Mouse (Mus musculus): ENCODE measurements at regions not wholly inside any gene's neighbourhood (a gene's known extent, or its start where the extent isn't known, plus 50 kb on each side); places are given as distances from the start of the nearest gene placed in this dataset.

- in situ Hi-C loops (cut with MboI; ENCODE audit: low sequenced_read_pairs in 2 of 2, unreplicated experiment in 2 of 2), result no loop called here
- H3K9me3 ChIP-seq (ENCODE audit: control insufficient read depth, insufficient read depth, low read depth, low read length), result no peaks in the 10 kb centered on the region
- no peak overlapping the region for H3K4me3 ChIP-seq (ENCODE audit: insufficient read depth in 1 of 2, low read depth in 1 of 2, low read length in 2 of 2, poor library complexity in 1 of 2, severe bottlenecking in 1 of 2)
- no peaks in the 10 kb centered on the region for H3K4me1 ChIP-seq (ENCODE audit: control insufficient read depth in 2 of 2, insufficient read depth in 2 of 2, low read length in 2 of 2, poor library complexity in 1 of 2)
- no peak for TF ChIP-seq HCFC1 (IDR thresholded peaks at IDR 0.05; ENCODE audit: borderline replicate concordance, insufficient read depth, low read length)
- TF ChIP-seq ZC3H11A (IDR thresholded peaks at IDR 0.05; ENCODE audit: borderline replicate concordance, low read depth, low read length), result no peak
- no peak for TF ChIP-seq CHD2 (IDR thresholded peaks at IDR 0.05; ENCODE audit: low read depth, low read length)
- TF ChIP-seq MAFK (IDR thresholded peaks at IDR 0.05; ENCODE audit: insufficient read depth, low read depth, low read length), result no peak
- no peaks in the 10 kb centered on the region for H3K36me3 ChIP-seq (ENCODE audit: control insufficient read depth, insufficient read depth, low read length, poor library complexity, severe bottlenecking)
- H3K9ac ChIP-seq (ENCODE audit: insufficient read depth, low read depth, low read length, poor library complexity, severe bottlenecking), result no peak overlapping the region
- DNase-seq (ENCODE audit: low read depth, low spot score), result no peak
- H3K27ac ChIP-seq (ENCODE audit: insufficient read depth, low read depth, low read length, poor library complexity, severe bottlenecking), result no peak overlapping the region
Measured at GRCm38 (mm10) chrX:57706683-57707308, 203.2 kb upstream of the Gpr101 start.

- no peak for TF ChIP-seq CHD2 (IDR thresholded peaks at IDR 0.05; ENCODE audit: low read depth, low read length)
- no peak for TF ChIP-seq ZC3H11A (IDR thresholded peaks at IDR 0.05; ENCODE audit: borderline replicate concordance, low read depth, low read length)
- TF ChIP-seq HCFC1 (IDR thresholded peaks at IDR 0.05; ENCODE audit: borderline replicate concordance, insufficient read depth, low read length), result no peak
- TF ChIP-seq MAFK (IDR thresholded peaks at IDR 0.05; ENCODE audit: insufficient read depth, low read depth, low read length), result no peak
- TF ChIP-seq ZNF384 (IDR thresholded peaks at IDR 0.05; ENCODE audit: low read depth, low read length), result no peak
- Histone ChIP-seq H3K4me3 (ENCODE audit: insufficient read depth in 1 of 2, low read depth in 1 of 2, low read length in 2 of 2, poor library complexity in 1 of 2, severe bottlenecking in 1 of 2) (no peak overlapping the region), H3K27ac (ENCODE audit: insufficient read depth, low read depth, low read length, poor library complexity, severe bottlenecking) (no peak overlapping the region), H3K4me1 (ENCODE audit: control insufficient read depth in 2 of 2, insufficient read depth in 2 of 2, low read length in 2 of 2, poor library complexity in 1 of 2) (no peaks in the 10 kb centered on the region), H3K9me3 (ENCODE audit: control insufficient read depth, insufficient read depth, low read depth, low read length) (no peaks in the 10 kb centered on the region), H3K9ac (ENCODE audit: insufficient read depth, low read depth, low read length, poor library complexity, severe bottlenecking) (no peak overlapping the region), H3K36me3 (ENCODE audit: control insufficient read depth, insufficient read depth, low read length, poor library complexity, severe bottlenecking) (no peaks in the 10 kb centered on the region)
- in situ Hi-C loops (cut with MboI; ENCODE audit: low sequenced_read_pairs in 2 of 2, unreplicated experiment in 2 of 2), result no loop called here
- DNase-seq (ENCODE audit: low read depth, low spot score), result no peak
Measured at GRCm38 (mm10) chrX:57692506-57692905, 188.9 kb upstream of the Gpr101 start.

- no peaks in the 10 kb centered on the region for H3K4me1 ChIP-seq (ENCODE audit: control insufficient read depth in 2 of 2, insufficient read depth in 2 of 2, low read length in 2 of 2, poor library complexity in 1 of 2)
- H3K9ac ChIP-seq (ENCODE audit: insufficient read depth, low read depth, low read length, poor library complexity, severe bottlenecking), result no peak overlapping the region
- H3K27ac ChIP-seq (ENCODE audit: insufficient read depth, low read depth, low read length, poor library complexity, severe bottlenecking), result no peak overlapping the region
- DNase-seq (ENCODE audit: low read depth, low spot score), result no peak
- in situ Hi-C loops (cut with MboI; ENCODE audit: low sequenced_read_pairs in 2 of 2, unreplicated experiment in 2 of 2), result no loop called here
- H3K36me3 ChIP-seq (ENCODE audit: control insufficient read depth, insufficient read depth, low read length, poor library complexity, severe bottlenecking), result no peaks in the 10 kb centered on the region
- no peaks in the 10 kb centered on the region for H3K9me3 ChIP-seq (ENCODE audit: control insufficient read depth, insufficient read depth, low read depth, low read length)
- H3K4me3 ChIP-seq (ENCODE audit: insufficient read depth in 1 of 2, low read depth in 1 of 2, low read length in 2 of 2, poor library complexity in 1 of 2, severe bottlenecking in 1 of 2), result no peak overlapping the region
- no peak for TF ChIP-seq CHD2 (IDR thresholded peaks at IDR 0.05; ENCODE audit: low read depth, low read length)
- TF ChIP-seq ZC3H11A (IDR thresholded peaks at IDR 0.05; ENCODE audit: borderline replicate concordance, low read depth, low read length), result no peak
- TF ChIP-seq HCFC1 (IDR thresholded peaks at IDR 0.05; ENCODE audit: borderline replicate concordance, insufficient read depth, low read length), result no peak
- no peak for TF ChIP-seq MAFK (IDR thresholded peaks at IDR 0.05; ENCODE audit: insufficient read depth, low read depth, low read length)
- no peak for TF ChIP-seq ZNF384 (IDR thresholded peaks at IDR 0.05; ENCODE audit: low read depth, low read length)
Measured at GRCm38 (mm10) chrX:57676764-57677163, 173.2 kb upstream of the Gpr101 start.

GRCm38 (mm10) chrX:57674955-57675354 lies 171.4 kb upstream of the Gpr101 start:
- DNase-seq (ENCODE audit: low read depth, low spot score), result peak; percentile 19
- in situ Hi-C loops (cut with MboI; ENCODE audit: low sequenced_read_pairs in 2 of 2, unreplicated experiment in 2 of 2), result no loop called here

More at GRCm38 (mm10) chrX:57674955-57675354, 171.4 kb upstream of the Gpr101 start:
- no peaks in the 10 kb centered on the region for H3K36me3 ChIP-seq (ENCODE audit: control insufficient read depth, insufficient read depth, low read length, poor library complexity, severe bottlenecking)
- no peaks in the 10 kb centered on the region for H3K9me3 ChIP-seq (ENCODE audit: control insufficient read depth, insufficient read depth, low read depth, low read length)
- no peak overlapping the region for H3K27ac ChIP-seq (ENCODE audit: insufficient read depth, low read depth, low read length, poor library complexity, severe bottlenecking)
- H3K9ac ChIP-seq (ENCODE audit: insufficient read depth, low read depth, low read length, poor library complexity, severe bottlenecking), result no peak overlapping the region
- no peaks in the 10 kb centered on the region for H3K4me1 ChIP-seq (ENCODE audit: control insufficient read depth in 2 of 2, insufficient read depth in 2 of 2, low read length in 2 of 2, poor library complexity in 1 of 2)
- TF ChIP-seq ZNF384 (IDR thresholded peaks at IDR 0.05; ENCODE audit: low read depth, low read length) (no peak), MAFK (IDR thresholded peaks at IDR 0.05; ENCODE audit: insufficient read depth, low read depth, low read length) (no peak), HCFC1 (IDR thresholded peaks at IDR 0.05; ENCODE audit: borderline replicate concordance, insufficient read depth, low read length) (no peak), ZC3H11A (IDR thresholded peaks at IDR 0.05; ENCODE audit: borderline replicate concordance, low read depth, low read length) (peak; percentile 10; the same call in 1 of the 2 replicates), CHD2 (IDR thresholded peaks at IDR 0.05; ENCODE audit: low read depth, low read length) (no peak)
- no peak overlapping the region for H3K4me3 ChIP-seq (ENCODE audit: insufficient read depth in 1 of 2, low read depth in 1 of 2, low read length in 2 of 2, poor library complexity in 1 of 2, severe bottlenecking in 1 of 2)
